In the genomic region with DNA sequence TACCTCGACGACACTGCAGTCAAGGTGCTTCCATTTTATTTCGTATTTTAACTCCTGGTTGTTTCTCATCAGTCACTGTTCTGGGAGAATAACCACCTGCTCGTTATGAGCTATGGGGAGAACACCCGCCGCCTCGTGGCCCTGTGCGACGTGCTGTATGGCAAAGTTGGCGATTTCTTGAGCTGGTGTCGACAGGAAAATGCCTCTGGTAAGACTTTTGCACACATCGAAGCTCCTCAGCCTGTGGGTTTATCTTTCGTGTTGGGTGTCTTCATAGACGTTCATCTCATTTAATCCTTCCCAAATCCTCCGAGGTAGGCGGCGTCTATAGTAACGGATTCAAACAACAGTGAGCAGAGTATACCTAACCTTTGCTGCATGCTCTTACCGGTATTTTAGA, we compare ENCODE assay signal across 8 mouse cellular contexts. TPM values are rescaled to one million over a fixed set of nuclear protein-coding genes. Genes with fewer than 3 reads are reported as not detected.
DNase-seq lines count a peak whose midpoint lies in the region; ATAC-seq and TF ChIP-seq lines count a peak whose summit lies in the region.

A gene (minus strand): TSS at position 101 of the 400 bp plus-strand sequence.

- 87% methylated on average over 19 of the region's 19 CpGs for WGBS in liver, adult 2 months
- WGBS in heart, embryonic 10.5 days = 74% methylated on average over 19 of the region's 19 CpGs
- 81% methylated on average over 19 of the region's 19 CpGs for WGBS in midbrain, postnatal 0 days

- H3K79me2 ChIP-seq in liver, adult 2 months (ENCODE audit: control insufficient read depth, insufficient read depth, low read length) = no peaks in the 10 kb centered on the region

- H3K27me3 ChIP-seq in liver, adult 2 months (ENCODE audit: control insufficient read depth, insufficient read depth, low read length) = no peaks in the 10 kb centered on the region; the same call in 1 of the 2 replicates
- H3K27me3 ChIP-seq in heart, embryonic 10.5 days (ENCODE audit: insufficient read depth, poor library complexity, severe bottlenecking) = no peaks in the 10 kb centered on the region
- no peaks in the 10 kb centered on the region for H3K27me3 ChIP-seq in midbrain, postnatal 0 days (ENCODE audit: insufficient read depth, low read length)

- no peaks in the 10 kb centered on the region for H3K4me1 ChIP-seq in liver, adult 2 months (ENCODE audit: control insufficient read depth, insufficient read depth, low read length)
- no peaks in the 10 kb centered on the region for H3K4me1 ChIP-seq in cortical plate, adult 2 months (ENCODE audit: control insufficient read depth, insufficient read depth, low read length)
- peaks cover 8% of the 10 kb centered on the region; the same call in 1 of the 2 replicates for H3K4me1 ChIP-seq in heart, embryonic 10.5 days
- no peaks in the 10 kb centered on the region for H3K4me1 ChIP-seq in midbrain, postnatal 0 days (ENCODE audit: insufficient read depth, low read length)

- TF ChIP-seq CTCF in liver, adult 2 months (IDR thresholded peaks at IDR 0.05; ENCODE audit: low read depth, low read length) = no peak
- TF ChIP-seq CTCF in cortical plate, adult 2 months (IDR thresholded peaks at IDR 0.05; ENCODE audit: extremely low read depth, insufficient read depth, low read length) = no peak
- no peak for TF ChIP-seq CTCF in midbrain, postnatal 0 days (IDR thresholded peaks at IDR 0.05)

- no peaks in the 10 kb centered on the region for H3K9me3 ChIP-seq in heart, embryonic 10.5 days
- no peaks in the 10 kb centered on the region for H3K9me3 ChIP-seq in midbrain, postnatal 0 days (ENCODE audit: low read length)

- no peaks in the 10 kb centered on the region for H3K36me3 ChIP-seq in liver, adult 2 months (ENCODE audit: control insufficient read depth, insufficient read depth, low read length)
- no peaks in the 10 kb centered on the region for H3K36me3 ChIP-seq in heart, embryonic 10.5 days
- no peaks in the 10 kb centered on the region for H3K36me3 ChIP-seq in midbrain, postnatal 0 days (ENCODE audit: insufficient read depth, low read length)

- no peak for TF ChIP-seq POLR2A in liver, adult 2 months (IDR thresholded peaks at IDR 0.05; ENCODE audit: extremely low read depth, insufficient read depth, low read length)
- no peak for TF ChIP-seq POLR2A in cortical plate, adult 2 months (IDR thresholded peaks at IDR 0.05; ENCODE audit: extremely low read depth, insufficient read depth, low read length)

- no peak within 1 kb of the TSS for H3K9ac ChIP-seq in liver, adult 2 months (ENCODE audit: low read depth, low read length)
- H3K9ac ChIP-seq in midbrain, postnatal 0 days (replicated peaks; ENCODE audit: low read length, poor library complexity, severe bottlenecking) = no peak within 1 kb of the TSS

- H3K4me3 ChIP-seq in liver, adult 2 months (ENCODE audit: insufficient read depth, low read depth, low read length) = no peak within 1 kb of the TSS
- no peak within 1 kb of the TSS for H3K4me3 ChIP-seq in cortical plate, adult 2 months (ENCODE audit: insufficient read depth, low read length)
- no peak within 1 kb of the TSS for H3K4me3 ChIP-seq in heart, embryonic 10.5 days
- H3K4me3 ChIP-seq in midbrain, postnatal 0 days (ENCODE audit: low read depth, low read length) = no peak within 1 kb of the TSS

- no peak for ATAC-seq in midbrain, postnatal 0 days (ENCODE audit: low FRiP score)

- H3K4me2 ChIP-seq in midbrain, postnatal 0 days (ENCODE audit: low read depth, low read length, poor library complexity, severe bottlenecking) = no peak within 1 kb of the TSS

- no peak within 1 kb of the TSS for H3K27ac ChIP-seq in liver, adult 2 months (replicated peaks; ENCODE audit: insufficient read depth, low read depth, low read length)
- H3K27ac ChIP-seq in cortical plate, adult 2 months (ENCODE audit: insufficient read depth, low read length) = no peak within 1 kb of the TSS
- H3K27ac ChIP-seq in heart, embryonic 10.5 days = no peak within 1 kb of the TSS
- no peak within 1 kb of the TSS for H3K27ac ChIP-seq in midbrain, postnatal 0 days (ENCODE audit: low read depth, low read length)

- DNase-seq in liver, adult 2 months (ENCODE audit: extremely low read depth, low read depth, low spot score) = no peak
- no peak for DNase-seq in liver
- no peak for DNase-seq in heart, embryonic 10.5 days (ENCODE audit: low spot score)
- DNase-seq in layer of hippocampus, postnatal 36 days = no peak
- DNase-seq in midbrain, postnatal 0 days (ENCODE audit: low spot score) = no peak
- DNase-seq in ovary, postnatal 10 days (ENCODE audit: low spot score) = no peak
- no peak for DNase-seq in spleen, postnatal 36 days (ENCODE audit: low spot score in 2 of 2)

RNA-seq across cellular contexts. Expression of the gene that starts here (rescaled TPM):
- 38.9 and 41.8 TPM in 2 replicates for total RNA-seq in liver, adult 2 months (2014; rRNA removed)
- polyA plus RNA-seq in liver, adult 2 months (2012; rRNA removed) = 13.2 and 17.4 TPM in 2 replicates
- 68.9 and 71.1 TPM in 2 replicates for polyA plus RNA-seq in cortical plate, adult 2 months (2012; rRNA removed)
- polyA plus RNA-seq in heart, embryonic 10.5 days (2016; fragmentation: Nextera tagmentation; extraction: Ambion mirVana) = 43.5 and 46.0 TPM in 2 replicates
- 10 to 100 TPM; 92.2 to 98.8 TPM for total RNA-seq in layer of hippocampus, postnatal 36 days (2021)
- total RNA-seq in midbrain, postnatal 0 days (2014; rRNA removed) = 122 and 140 TPM in 2 replicates
- polyA plus RNA-seq in midbrain, postnatal 0 days (2015; fragmentation: Nextera tagmentation; extraction: Ambion mirVana) = 84.5 and 85.2 TPM in 2 replicates
